Mouse (Mus musculus) brain, adult 10 weeks (tissue): Measurements from ENCODE around the gene Spata33. TPM values are rescaled to one million over a fixed set of nuclear protein-coding genes. Genes with fewer than 3 reads are reported as not detected.

ENCODE experiments used
- polyA plus RNA-seq: library from polyadenylated mRNA; stranded (reverse); fragments of 350-450 nt; fragmentation: Illumina TruSeq; extraction: RNeasy Lipid Tissue Mini Kit (QIAGEN cat#74804); gene quantifications from one replicate; pipeline ENCODE4 v1.2.3, GENCODE M21; 2015; ENCODE audit warnings: low read depth, low replicate concordance

Spata33 gene
- polyA plus RNA-seq: 7.8 TPM

DNA sequence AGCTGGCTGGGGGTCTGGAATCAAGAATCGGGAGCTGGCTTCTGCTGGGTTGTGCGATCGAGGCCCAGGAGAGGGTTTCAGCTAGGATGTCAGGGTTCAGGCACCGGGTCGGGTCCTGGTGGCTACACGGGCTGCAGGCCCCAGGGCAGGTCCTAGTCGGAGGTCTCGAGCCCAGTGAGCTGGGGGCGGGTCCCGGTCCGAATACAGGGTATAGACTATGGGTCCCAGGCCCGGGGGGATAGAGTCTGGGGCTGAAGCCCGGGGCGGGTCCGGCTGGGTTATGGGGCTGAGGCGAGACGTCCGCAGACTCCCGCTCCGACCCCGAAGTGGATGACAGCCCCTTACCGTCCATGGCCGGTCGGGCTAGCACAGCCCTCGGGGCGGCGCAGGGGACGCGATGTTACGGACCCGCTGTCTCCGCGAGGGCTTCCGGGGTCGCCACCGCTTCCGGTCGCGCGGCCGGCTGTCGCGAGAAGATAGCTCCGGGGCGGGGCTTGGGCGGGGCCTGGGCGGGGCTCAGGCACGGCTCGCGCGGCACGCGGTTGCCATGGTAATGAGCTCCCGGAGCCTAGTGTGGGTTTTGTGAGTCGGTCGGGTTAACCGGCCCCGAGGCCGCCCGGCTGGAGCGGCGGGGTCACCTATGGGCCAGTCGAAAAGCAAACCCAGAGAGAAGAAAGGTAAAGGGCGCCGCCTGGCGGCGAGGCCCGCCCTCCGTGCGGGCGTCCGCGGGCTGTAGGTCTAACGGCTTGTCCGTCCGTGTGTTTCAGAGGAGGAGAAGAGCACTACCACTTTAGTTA is at the start of gene Spata33, which contains the start of gene Chmp1a:
Spata33 (plus strand) TSS at position 512 of the 797 bp plus-strand sequence.
Chmp1a (minus strand) TSS at position 443 of the 797 bp plus-strand sequence.

DNA sequence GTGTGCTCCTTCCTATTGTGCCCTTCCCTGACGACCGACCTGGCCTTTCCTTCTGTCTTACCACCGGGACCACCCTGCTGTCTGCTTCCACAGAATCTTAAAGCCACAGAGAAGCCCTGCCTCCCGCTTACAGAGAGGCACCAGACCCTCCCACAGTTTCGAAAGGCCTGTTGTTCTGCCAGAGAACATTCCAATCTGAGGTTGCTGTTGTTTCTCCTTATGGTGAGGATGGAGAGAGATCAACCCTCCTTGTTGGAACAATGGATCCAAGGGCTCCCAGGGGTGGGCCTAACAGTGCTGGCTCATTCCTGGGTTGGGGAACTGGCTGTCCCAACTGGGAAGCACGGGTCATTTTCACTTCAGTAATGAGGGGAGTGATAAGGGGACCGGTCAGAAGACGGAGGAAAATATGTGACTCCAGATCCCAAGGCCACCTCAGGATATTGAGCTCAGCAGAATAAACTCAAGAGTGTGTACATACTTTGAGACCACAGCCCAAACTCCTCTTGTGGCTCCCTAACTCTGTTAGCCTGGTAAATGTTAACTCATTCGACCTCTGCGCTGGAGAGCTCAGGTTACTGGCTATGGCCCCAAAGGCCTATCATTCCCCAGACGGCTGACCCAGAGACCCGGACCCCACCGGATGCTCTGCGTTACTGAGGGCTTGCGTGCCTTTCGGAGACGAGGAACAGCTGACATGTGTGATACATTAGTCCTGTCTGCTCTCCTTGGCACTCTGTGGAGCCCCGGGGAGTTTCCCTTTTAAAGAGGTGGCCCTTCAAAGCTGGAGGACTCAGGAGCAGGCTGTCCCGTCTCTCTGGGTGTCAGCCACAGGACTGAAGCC is 26.8 kb upstream of the Spata33 start, which contains the start of gene Dpep1:
Dpep1 (plus strand) TSS at position 677 of the 844 bp plus-strand sequence.

DNA sequence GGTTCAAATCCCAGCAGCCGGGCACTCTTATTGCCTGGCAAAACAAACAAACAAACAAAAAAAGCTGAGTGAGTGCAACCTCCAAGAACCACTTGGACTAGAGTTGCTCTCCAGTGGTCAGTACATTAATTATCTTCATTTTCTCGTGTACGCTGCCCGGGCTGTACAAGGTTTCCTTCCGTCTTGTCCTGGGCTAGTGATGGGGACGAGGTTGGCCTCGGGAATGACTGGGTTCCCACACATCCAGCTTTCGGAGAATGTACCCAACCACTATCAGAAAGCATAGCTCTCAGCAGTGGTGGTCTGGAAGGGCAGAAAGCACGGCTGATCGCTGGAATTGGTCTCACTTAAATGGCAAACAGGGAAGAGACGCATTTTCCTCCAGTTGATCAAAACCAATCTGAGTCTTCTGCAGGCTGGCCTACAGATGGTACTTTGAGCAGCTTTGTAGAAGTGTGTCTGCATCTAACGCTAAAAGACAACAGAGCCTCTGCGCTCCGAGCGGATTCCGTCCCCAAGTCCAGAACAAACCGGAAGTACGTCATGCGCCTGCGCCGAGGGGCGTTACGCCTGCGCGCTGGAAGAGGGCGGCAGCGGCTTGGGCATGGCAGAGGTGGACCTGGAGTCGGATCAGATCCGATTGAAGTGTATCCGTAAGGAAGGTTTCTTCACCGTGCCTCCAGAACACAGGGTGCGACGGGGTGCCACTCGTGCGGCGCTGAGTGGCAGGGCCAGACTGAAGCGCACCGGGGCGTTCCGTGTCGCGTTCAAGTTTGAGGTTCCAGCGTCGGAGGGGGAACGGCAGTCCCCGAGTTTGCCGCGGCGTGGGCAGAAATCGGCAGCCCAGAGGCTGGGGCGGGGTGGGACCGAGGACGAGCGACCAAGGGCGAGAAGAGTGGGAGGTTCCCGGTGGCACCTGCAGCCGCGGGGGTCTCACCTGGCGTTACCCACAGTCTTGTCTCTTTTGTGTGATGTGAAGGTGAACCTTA is 11.9 kb downstream of the Spata33 start, which contains the start of gene Cdk10:
Cdk10 (plus strand) TSS at position 565 of the 989 bp plus-strand sequence.

DNA sequence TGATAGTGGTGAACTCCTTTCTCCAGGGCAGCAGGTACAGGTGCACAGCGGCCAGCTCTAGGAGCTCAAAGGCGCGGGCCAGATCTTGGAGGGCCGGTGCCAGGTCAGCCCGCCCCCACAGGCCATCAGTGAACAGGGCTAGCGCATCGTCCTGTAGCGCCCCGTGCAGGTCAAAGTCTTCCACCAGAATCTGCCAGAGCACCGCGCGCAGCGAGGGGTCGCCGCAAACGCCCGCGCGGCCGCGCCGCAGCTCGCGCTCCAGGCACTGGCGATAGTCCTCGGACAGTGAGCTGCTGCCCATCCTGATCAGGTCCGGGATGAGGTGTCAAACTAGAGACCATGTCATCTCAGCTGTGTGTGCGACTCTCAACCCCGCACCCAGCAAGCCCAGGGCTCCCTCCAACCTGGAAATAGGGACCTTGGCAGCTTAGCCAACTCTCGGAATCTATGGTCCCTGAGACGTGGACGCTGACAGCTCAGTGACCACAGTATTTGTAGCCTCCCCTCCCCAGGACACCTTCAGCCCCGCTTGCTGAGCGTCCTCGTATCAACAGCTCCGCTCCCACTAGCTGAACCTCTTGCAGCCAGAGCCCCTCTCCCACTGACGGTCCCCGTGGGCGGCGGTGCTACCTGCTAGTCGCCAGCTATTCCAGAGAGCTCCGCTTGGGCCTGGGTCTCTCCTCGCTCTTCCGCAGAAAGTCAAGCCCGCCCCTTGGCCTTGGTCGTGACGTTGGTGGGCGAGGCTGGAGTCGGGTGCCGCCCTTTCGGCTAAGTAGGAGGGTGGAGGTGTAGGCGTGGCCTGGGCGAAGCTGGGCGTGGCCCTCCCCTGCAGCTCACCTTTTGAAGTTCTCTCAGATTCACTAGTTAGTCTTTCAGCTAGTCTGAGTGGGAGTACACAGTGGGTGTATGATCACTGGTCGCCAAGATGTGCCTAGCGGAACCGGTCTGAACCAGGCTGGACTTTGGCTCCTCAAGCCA is 23.2 kb downstream of the Spata33 start, which contains the start of gene Spata2l:
Spata2l (minus strand) TSS at position 714 of the 978 bp plus-strand sequence.

DNA sequence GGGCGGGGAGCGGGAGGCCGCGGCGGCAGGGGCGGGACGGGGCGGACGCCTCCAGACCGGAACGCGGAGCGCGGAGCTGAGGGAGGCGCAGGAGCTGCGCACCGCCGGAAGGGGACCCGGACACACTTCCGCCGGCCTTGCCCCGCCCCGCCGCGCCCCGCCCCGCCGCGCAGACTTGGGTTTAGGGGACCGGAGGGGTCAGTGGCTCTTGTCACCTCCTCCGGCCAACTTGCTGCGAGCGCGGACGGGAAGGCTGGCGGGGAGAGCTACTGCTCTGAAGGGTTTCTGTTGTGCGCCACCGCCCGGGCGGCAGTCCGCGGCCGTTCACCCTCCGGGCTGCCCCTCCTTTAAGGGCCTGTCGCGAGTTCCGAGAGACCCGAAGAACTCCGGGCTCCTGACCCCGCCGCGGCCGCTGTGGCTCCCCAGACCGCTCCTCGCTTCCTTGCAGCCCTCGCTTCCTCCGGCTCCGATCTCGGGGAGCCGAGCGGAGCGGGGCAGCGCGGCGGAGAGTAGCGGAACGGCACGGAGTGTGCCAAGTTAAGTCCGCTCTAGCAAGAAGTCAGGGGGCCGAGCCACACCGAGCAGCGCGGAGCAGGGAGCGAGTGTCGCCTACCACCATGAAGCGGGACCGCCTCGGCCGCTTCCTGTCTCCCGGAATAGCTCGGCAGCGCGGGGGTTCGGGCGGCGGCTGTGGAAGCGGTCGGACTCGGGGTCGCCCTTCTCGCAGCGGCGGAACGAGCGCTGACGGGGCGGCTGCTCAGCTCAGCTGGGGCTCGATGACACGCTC is 41.7 kb downstream of the Spata33 start, which contains the start of the genes Zfp276 and Vps9d1:
Zfp276 (plus strand) TSS at position 97 of the 787 bp plus-strand sequence.
Vps9d1 (minus strand) TSS at position 250 of the 787 bp plus-strand sequence.

Other genes starting within 250 kb of the Spata33 start
- 87.1 TPM for gene Ankrd11, start 170.6 kb upstream of the Spata33 start, polyA plus RNA-seq
- 54.6 TPM for gene Spg7, start 149.9 kb upstream of the Spata33 start, polyA plus RNA-seq
- 765 TPM for gene Rpl13, start 110.5 kb upstream of the Spata33 start, polyA plus RNA-seq
- 68.1 TPM for gene Cpne7, start 95.5 kb upstream of the Spata33 start, polyA plus RNA-seq
- 0.31 TPM for gene Sult5a1, start 54.5 kb upstream of the Spata33 start, polyA plus RNA-seq
- gene Dpep1, start 26.6 kb upstream of the Spata33 start, polyA plus RNA-seq: 0.67 TPM
- gene Chmp1a, start 69 bp upstream of the Spata33 start, polyA plus RNA-seq: 109 TPM
- gene Cdk10, start 12.0 kb downstream of the Spata33 start, polyA plus RNA-seq: 98.4 TPM
- gene Spata2l, start 23.4 kb downstream of the Spata33 start, polyA plus RNA-seq: 35.3 TPM
- gene Zfp276, start 41.4 kb downstream of the Spata33 start, polyA plus RNA-seq: 15.7 TPM
- gene Vps9d1, start 41.5 kb downstream of the Spata33 start, polyA plus RNA-seq: 45.1 TPM
- gene Fanca, start 105.7 kb downstream of the Spata33 start, polyA plus RNA-seq: 3.4 TPM
- gene Spire2, start 119.9 kb downstream of the Spata33 start, polyA plus RNA-seq: 18.7 TPM
- 576 TPM for gene Tcf25, start 160.9 kb downstream of the Spata33 start, polyA plus RNA-seq
- gene Mc1r, start 194.3 kb downstream of the Spata33 start, polyA plus RNA-seq: not detected
- gene Tubb3, start 198.6 kb downstream of the Spata33 start, polyA plus RNA-seq: 447 TPM
- 41.9 TPM for gene Def8, start 210.7 kb downstream of the Spata33 start, polyA plus RNA-seq